Mouse (Mus musculus): ENCODE data around the gene Inka2.

The Inka2 gene

DNA sequence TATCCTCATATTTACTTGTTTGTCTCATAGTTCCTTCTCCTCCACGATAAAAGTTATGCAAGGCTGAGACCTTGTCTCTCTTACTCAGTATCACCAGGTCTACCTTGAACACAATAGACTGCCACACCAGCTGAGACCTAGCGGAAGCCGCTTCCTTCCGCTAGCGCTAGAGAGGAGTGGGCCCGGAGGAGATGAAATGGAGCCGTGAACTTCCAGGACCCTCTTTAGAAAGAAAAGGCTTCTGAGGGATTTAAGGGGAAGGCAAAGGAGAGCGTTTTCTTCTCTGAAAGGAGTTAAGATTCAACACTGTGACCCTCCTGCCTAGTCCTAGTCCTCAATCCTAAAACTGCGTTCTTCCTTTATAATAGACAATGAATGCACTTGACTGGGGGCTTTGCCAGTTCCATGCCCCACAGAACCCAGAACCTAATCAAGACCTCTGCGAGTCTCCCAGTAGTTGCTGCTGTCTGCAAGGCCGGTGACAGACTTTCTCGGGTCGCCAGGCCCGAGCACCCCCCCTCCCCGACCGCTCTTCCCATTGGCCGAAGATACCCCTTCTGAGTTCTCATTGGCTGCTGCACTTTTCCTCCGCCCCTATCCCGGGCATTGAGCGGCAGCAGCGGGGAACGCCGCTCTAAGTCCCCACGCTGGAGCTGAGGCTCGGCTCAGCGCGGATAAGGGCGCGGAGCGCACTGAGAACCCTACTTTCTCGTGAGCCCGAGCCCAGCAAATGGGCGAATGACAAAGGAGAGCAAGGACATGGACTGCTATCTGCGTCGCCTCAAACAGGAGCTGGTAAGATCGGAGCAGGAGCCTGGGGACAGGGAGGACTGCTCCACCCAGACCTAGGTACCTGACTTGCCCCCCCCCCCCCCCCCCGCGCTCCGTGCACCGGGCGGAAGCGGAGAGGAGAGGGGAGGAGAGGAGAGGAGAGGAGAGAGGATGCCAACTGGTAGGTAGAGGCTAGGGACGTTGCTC lies at the start of gene Inka2:
Gene Inka2, plus strand, starts transcription at position 569 of the 978 bp plus-strand sequence.
- DNase-seq = peak; percentile 88

DNA sequence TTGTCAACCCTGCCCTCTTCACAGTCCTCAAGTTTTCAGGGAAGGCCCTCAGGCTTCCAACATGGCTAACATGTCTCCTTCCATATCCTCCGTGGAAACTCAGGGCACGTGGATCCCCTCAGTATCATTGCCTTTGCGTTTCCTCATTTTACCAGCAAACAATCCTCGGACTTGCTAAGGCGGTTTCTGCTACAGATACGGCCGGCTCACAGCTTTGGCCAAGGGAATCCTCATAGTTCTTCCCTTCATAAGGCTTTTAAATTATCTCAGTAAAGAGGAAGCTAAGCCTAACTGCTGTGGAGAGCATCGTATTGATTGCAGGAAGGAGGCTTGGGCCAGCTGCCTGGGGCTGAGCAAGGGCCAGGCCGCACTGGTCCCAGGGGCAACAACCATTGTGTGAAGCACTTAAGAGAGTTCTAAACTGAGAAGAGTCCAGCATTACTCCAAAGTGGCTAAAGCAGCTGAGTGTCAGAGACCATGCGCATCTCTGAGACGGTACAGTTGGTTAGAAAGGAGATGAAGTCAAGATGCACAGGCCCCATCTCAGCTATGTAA lies 49.3 kb upstream of the Inka2 start:
- DNase-seq = no peak

- no peak for DNase-seq
Observed at GRCm38 (mm10) chr3:105660530-105660929, 43.9 kb upstream of the Inka2 start.

GRCm38 (mm10) chr3:105663043-105663442 lies 41.4 kb upstream of the Inka2 start:
- DNase-seq = no peak

DNA sequence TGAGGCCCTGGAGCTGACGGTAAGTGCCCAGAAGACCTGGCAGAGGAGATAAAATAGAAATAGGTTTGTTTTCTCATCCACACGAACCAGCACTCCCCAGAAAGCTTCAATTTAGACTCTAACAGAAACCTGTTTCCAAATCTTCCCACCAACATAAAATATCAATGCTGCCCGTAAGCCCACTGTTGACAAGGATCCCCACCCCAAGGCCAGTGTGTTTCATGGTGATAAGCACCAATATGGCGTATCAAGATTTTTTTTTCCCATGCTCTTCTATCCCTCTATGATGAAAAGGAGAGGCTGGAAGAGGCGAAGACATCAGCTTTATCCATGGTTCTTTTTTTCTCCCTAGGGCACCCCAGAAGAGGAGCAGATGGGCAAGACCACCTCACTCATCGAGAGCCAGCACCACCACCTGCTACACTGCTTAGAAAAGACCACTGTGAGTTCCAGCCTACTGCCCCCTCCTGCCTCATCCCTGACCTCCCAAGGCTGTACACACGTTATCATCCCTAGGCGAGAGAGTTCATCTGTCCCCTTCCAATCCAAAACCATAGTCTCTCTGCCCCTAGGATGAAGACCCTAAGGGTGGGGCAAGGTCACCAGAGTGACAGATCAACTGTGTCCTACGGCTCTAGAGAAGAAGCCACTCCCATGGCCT lies 39.2 kb upstream of the Inka2 start:
- DNase-seq = no peak

DNA sequence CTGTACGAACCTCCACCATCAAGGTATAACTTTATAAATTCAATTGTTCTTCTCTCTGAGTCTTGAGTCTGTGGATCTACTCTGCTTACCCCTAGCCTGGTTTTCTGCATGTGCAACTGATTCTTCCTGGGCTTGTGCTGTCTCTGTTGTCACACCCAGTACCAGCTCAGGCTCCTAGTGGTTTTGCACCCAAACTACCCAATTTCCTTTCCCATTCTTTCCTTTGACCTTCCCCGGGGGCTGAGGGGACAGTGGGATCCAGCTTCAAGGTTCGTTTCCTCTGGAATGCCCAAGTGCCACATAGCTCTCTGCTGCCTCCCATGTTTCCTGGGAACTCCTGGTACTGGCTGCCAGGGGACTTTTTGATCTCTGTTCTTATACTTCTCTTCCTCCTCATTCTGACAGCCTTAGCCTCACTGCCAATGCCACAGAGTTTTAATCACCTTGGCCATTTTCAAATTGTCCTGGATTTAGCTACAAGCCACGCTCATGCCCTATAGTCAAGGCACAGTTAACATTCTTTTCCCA lies 37.3 kb upstream of the Inka2 start:
- DNase-seq = no peak

GRCm38 (mm10) chr3:105668161-105668560 lies 36.2 kb upstream of the Inka2 start:
- no peak for DNase-seq

- no peak for DNase-seq
Observed at GRCm38 (mm10) chr3:105669776-105670175, 34.6 kb upstream of the Inka2 start.

DNA sequence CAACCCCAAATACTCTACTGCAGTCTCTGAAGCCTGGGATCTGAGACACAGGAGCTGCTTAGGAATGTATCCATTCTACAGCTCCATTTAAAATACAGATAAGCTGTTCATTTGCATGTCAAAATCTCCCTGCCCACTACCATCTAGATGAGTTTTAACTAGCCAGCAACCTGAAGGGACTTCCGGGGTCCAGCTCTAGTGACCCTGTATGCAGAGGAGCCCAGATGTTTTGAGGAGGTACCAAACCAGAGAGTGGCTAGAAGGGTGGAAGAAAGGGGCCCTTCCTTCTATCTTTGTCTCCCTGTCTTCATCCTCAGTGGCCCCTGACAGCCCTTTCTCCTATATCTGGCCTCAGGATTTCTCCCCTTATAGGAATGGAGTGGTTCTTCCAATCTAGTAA lies 33.6 kb upstream of the Inka2 start:
- DNase-seq = no peak

DNA sequence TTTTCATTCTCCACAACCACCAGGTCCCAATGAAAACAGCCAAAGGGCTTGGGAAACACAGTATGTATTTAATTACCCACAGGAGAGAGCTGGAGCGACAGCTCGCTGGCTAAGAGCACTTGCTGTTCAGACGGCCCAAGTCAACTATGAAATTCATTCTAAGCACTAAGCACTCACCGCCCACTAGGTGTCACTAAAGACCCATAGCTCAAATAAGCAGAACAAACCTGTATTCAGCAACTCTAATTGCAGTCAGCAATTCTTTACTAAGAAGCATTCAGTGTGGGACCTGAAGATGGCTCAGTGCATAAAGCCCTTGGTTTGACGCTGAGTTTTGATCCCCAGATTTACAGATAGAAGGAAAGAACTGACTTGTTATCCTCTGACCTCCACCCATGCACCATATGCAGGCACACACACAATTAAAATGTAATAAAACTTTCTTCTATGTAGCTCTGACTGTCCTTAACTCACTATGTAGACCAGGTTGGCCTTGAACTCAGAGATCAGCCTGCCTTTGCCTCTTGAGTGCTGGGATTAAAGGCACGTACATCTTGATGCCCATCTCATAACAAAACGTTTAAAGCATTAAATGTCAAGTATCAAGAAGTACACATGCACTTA lies 29.7 kb upstream of the Inka2 start:
- DNase-seq = peak; percentile 77

- DNase-seq = no peak
Observed at GRCm38 (mm10) chr3:105675932-105676331, 28.5 kb upstream of the Inka2 start.

DNA sequence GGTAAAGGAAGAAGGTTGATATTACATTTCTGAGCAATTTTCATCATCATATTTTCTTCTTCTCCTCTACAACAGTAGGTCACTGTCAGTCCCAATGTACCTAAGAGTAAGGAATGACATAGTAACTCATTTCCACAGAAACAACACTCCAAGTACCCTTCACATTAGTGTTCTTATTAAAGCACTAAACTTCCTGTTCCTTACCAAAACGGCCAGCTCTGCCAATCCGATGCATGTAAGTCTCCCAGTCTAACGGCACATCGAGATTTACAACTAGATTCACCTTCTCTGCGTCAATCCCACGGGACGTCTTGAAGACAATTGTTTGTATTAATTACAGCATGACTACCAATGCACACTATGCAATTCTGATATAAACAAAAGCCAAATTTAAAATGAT lies 24.1 kb upstream of the Inka2 start:
- no peak for DNase-seq

DNA sequence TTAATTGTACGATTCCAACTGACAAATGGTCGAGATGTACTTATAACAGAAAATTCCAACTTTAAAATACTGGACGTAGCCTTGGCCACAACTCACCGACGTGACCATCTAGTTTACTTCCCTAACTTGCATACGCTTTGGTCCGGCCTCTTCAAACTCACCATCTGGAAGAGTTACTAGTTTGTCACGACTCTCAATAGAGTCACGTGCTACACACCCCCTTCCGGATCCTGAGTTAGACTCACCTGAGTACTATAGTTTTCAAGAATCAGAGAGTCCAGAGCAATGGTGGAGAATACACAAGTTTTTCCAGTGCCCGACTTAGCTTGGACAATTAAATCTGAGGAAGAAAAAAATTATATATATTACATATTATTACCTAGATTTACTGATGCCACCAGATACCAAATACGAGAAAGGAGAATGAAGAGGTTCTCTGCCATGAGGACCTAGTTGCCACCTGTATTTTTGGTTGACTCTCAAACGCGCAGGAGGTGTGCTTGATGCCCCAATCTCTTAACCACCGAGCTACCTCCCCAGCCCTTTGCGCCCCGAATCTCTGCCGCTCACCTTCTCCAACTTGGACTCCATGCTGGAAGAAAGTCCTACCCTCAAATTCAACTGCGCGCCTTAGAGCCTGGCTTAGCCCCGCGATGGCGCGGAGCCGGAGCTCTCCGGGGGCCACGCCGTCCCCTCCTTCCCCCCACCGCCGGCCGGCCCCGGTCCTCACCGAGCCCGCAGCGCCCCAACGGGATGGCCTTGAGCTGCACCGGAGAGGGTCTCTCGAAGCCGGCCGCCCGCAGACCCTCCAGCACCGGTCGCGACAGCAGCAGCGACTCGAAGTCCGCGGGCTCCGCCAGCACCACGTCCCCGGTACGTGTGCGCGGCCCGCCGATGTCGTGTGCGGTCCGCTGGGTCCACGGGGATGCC lies 17.7 kb upstream of the Inka2 start:
- no peak for DNase-seq

DNA sequence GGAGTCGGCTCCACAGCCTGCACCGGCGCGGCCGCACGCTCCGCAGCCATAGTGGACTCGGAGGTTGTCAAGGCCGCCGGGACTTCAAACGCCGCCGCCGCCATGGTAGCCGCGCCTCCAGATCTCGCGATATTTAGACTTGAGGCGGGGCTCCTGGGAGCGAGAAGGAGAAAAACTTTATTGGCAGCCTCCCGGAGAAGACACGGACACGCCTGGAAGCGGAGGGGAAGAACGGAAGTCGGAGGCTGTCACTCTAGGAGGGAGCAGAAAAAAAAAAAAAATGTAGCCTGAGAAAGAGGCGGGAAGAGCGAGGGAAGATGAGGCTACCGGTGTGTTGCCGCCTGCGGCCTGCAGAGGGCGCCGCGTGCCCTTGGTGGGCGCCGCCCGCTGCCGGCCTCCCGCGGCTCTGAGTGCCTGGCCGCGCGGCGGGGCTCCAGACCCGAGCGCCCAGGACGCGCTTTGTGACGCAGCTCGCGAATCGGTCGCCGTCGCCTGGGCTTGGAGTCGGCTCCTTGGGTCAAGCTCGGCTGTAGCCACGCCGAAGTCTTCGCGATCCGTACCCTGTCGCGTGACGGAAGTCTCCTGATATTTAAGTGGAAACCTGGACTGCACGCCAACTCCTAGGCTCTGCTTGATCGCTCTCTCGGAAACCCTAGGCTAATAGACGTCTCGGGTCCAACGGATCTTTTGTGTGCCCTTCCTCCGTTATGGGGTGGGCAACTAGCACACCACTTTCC lies 16.9 kb upstream of the Inka2 start, which contains the start of gene Ddx20:
Gene Ddx20, minus strand, starts transcription at position 251 of the 737 bp plus-strand sequence.
- DNase-seq = peak; percentile 97

- no peak for DNase-seq
Observed at GRCm38 (mm10) chr3:105688536-105688935, 15.9 kb upstream of the Inka2 start.

DNA sequence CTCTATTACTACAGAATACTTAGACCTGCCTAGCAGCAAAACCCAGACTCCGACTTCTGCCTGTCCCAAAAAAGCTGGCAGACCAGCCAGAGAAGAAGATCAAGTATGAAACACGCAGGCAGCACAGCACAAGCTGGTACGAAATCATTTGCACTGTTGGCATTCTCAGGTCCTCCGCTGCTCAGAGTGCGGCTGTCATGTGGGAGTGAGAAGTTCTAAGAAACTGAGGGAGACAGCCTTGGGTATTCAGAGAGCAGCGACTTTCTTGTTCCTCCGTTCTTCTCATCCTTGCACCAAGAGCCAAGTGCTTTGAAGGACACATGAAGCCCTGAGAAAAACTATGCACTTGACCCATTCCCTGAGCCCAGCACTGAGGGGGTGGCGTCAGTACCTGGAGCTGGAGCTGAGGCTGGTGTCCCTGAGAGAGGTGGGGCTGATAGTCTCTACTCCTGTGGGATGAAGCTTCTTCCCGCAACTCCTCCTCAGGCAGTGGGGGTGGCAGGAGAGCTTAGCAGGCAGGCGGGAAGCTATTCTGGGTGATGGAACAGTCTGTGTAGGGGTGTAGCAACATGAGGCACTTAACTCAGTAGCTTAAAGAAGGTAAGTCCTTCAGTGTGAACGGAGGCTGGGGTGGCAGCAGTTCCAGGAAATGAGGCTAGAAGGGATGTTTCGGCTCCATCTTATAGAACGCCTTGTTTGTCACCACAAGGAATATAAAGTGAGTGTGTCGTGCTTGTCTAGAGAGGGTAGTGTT lies 10.9 kb upstream of the Inka2 start:
- peak; percentile 88 for DNase-seq

DNA sequence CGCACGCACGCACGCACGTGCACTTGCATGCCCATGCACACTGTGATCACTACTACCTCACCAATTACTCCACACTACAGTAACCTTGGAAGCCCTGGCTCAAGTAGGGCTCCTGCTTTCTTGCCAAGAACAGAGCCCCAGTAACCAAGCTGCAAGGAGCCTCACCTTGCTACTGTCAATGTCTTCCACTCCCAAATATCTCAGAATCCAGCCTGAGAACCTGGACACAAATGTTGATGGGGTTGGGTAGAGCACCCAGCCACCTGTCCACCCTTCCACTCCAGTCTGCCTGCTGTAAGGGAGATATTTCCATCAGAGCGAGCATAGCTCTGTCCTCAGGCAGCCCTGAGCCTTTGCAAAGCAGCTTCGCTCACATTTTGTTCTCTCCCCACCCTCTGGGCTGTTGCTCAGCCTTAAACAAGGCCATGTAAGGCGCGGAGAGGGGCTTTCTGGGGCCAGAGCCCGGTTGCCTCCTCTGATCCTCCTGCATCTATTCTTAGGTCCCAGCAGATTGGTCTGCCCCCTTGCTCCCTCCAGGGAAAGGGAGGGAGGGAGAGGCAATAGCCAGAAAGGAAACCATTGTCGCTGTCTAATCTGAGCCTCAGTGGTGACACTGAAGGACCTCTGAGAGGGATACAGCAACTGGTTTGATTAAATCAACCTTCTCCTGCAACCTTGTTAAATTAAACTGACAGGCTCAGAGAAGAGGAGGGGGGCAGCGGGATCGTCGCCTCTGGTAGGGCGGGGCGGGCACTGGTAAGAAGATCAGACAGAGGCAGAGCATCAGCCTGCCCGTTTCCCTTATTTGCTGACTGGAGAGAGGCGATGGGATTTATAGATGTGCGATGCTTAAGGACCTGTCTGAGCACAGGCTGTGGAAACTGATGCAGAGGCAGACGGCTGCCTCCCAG lies 8.7 kb upstream of the Inka2 start:
- DNase-seq = no peak

- DNase-seq = no peak
Observed at GRCm38 (mm10) chr3:105696387-105697147, 7.8 kb upstream of the Inka2 start.

DNA sequence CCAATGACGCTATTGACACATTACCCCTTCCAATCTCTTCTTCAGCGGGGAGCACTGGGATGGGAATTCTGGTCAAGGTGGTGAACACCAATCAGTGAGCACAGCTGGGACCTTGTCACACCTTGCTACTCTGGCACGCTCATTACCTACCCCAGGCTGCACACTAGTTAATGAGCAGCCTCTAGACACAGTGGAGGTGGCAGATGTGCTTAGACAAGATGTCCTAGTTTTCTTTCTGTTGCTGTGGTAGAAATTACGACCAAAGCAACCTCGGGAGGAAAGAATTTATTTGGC lies 7.3 kb upstream of the Inka2 start:
- DNase-seq = no peak
